Mouse (Mus musculus) G1E (cell line): Measurements from ENCODE around the gene Iqch.

ENCODE experiments used
- CTCF ChIP-seq: IDR thresholded peaks from 2 replicates; pipeline ENCODE4 v1.5.1; 2012; ENCODE audit warnings: low read depth, low read length, inconsistent platforms, mixed read lengths
- GATA1 ChIP-seq: IDR thresholded peaks from 2 replicates; pipeline ENCODE4 v1.6.1; 2012; ENCODE audit warnings: borderline replicate concordance, low read length, inconsistent platforms, mixed read lengths
- GATA2 ChIP-seq: IDR thresholded peaks from 2 replicates; pipeline ENCODE4 v1.6.1; 2012; ENCODE audit warnings: low read depth, low read length, inconsistent platforms, borderline replicate concordance
- POLR2AphosphoS5 ChIP-seq: IDR thresholded peaks from 2 replicates; pipeline ENCODE4 v1.6.1; 2012; ENCODE audit warnings: low read depth, low read length, inconsistent platforms; ENCODE audit not compliant: insufficient replicate concordance
- TAL1 ChIP-seq: conservative IDR thresholded peaks from 2 replicates; pipeline ENCODE4 v1.6.1; 2012; ENCODE audit warnings: low read depth, low read length, inconsistent platforms, mixed read lengths

GRCm38 (mm10) chr9:63647581-63648519 is 45.6 kb upstream of the Iqch start:
- TF ChIP-seq GATA1, result no peak
- no peak for TF ChIP-seq CTCF
- TF ChIP-seq POLR2AphosphoS5, result no peak
- no peak for TF ChIP-seq TAL1
- TF ChIP-seq GATA2, result no peak
